Mouse (Mus musculus): Measurements from ENCODE around the gene Clint1.

Gene Clint1

GRCm38 (mm10) chr11:45932771-45933170 is 80.9 kb downstream of the Clint1 start:
- no peak for DNase-seq (ENCODE audit: low read depth)

DNA sequence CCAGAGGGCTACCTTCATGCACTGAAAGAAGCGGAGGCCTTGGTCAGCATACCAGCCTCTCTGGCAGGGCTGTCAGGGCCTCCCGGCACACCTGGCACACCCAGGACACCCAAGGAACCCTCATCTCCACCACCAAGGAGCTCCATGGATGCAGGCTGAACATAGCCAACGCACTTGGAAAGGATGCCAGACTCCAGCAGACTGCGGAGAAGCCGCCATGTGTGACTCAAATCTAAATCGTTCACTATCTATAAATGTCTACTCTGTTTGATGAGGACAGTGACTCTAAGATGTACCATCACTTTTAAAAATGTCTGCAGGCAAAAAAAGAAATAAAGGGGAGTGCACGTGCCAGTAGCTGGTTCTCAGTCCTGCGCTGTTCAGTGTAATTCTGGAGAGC is 85.6 kb downstream of the Clint1 start:
- DNase-seq (ENCODE audit: low read depth): no peak

DNA sequence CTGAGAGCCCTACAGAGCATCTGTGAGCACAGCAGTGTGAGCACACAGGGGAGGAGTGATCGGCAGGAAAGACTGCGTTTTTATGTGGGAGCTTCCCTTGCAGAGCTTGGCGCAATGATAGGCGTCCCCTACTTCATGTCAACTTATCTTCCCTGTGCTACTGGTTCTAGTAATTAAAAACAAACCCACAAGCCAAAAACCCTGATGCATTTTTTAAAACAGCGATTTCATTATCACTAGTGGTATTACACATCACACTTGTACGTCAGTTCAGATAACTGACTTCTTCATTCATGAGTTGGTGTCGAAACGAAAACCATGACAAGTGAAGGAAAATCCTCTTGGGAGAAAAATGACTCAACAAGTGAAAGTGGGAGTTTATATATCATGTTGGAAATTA is 87.1 kb downstream of the Clint1 start:
- DNase-seq (ENCODE audit: low read depth): no peak

GRCm38 (mm10) chr11:45942281-45942680 is 90.4 kb downstream of the Clint1 start:
- DNase-seq (ENCODE audit: low read depth): no peak

GRCm38 (mm10) chr11:45943108-45943705 is 91.4 kb downstream of the Clint1 start:
- no peak for DNase-seq (ENCODE audit: low read depth)

- peak; percentile 54 for DNase-seq (ENCODE audit: low read depth)
These were observed 92.2 kb downstream of the Clint1 start for GRCm38 (mm10) chr11:45943891-45944642.

DNA sequence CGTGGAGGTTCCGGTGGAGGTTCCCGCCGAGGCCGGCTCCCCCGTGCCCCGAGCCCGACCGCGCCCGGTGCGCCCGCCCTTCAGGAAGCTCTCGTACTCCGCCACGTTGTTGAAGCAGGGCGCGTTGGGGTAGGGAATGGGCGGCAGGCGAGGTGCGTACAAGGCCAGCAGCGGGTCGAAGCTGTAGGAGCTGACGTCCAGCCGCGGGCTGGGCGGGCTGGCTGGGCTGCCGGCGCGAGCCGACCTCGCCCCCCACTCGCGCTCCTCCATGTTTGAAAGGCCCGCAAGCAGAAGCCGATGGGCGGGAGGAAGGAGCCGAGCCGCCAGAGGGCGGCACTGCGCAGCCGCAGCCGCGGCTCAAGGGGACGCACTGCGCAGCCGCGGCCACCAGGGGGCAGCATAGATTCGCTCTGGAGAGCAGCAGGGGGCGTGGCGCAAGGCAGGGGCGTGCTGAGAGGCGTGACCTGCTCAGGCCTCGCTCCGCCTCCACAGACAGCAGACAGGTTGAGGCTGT is 92.8 kb downstream of the Clint1 start, which contains the start of gene Lsm11:
Lsm11 (minus strand) TSS at position 293 of the 514 bp plus-strand sequence.
- DNase-seq (ENCODE audit: low read depth): peak; percentile 97

DNA sequence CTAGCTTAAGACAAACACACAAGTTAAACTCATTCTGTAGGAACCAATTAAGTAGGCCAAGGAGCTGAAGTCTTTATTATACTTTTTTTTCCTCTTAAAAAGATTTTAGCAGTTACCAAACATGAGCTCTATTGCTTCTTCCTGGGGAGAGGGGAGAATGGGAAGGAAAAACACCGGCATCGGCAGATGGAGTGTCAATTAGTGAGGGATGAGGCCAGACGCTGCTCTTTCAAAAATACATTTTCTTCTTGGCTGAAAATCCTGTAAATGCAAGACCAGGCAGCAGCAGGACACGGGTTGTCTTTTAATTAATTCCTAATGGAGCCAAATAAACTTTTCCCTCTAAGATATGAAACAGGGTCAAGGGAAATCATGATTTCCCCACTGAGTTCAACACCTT is 94.9 kb downstream of the Clint1 start:
- DNase-seq (ENCODE audit: low read depth): no peak

- DNase-seq (ENCODE audit: low read depth): no peak
These were observed 95.6 kb downstream of the Clint1 start for GRCm38 (mm10) chr11:45947491-45947890.

DNA sequence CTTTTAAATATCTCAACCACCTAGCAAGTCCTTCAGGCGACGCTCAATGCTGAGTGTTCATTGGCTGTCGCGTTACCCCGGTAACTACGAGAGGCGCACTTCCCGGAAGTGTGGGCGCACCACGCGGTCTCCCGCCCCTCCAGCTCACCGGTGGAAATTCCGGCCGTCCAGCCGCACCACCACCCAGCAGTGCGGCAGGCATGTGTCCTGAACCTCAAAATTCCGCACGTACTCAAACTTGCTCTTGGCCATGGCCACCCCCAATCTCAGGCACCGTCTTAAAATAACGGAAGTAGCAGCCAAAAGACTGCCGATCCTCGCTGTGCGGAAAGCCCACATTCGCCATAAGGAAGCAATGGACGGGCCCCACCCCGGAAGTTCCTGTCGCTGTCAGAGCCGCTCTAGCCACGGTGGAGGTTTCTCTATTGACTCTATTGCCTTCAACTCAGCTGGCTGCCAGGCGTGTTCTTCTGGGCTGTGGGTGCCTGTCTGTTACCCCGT is 103.3 kb downstream of the Clint1 start, which contains the start of gene Thg1l:
Thg1l (minus strand) TSS at position 368 of the 501 bp plus-strand sequence.
- DNase-seq (ENCODE audit: low read depth): peak; percentile 98

- peak; percentile 88 for DNase-seq (ENCODE audit: low read depth)
These were observed 107.7 kb downstream of the Clint1 start for GRCm38 (mm10) chr11:45959598-45959997.

GRCm38 (mm10) chr11:45960003-45960402 is 108.2 kb downstream of the Clint1 start:
- peak; percentile 74 for DNase-seq (ENCODE audit: low read depth)

All from induced T-regulatory cell, adult 2 months (primary cell).